Mouse (Mus musculus) MEL (cell line): ENCODE results near the gene Pknox2. TPM values are rescaled to one million over a fixed set of nuclear protein-coding genes. Genes with fewer than 3 reads are reported as not detected.

Experiments used
- DNase-seq: peaks from one replicate; pipeline ENCODE4 v3.0.0; 2011; ENCODE audit warnings: low read depth, low spot score
- H3K27ac ChIP-seq: 2 replicates; pipeline ENCODE4 v1.5.1; 2012; ENCODE audit warnings: low read depth, mild to moderate bottlenecking, control low read depth, low read length, moderate library complexity; ENCODE audit not compliant: control insufficient read depth
- H3K27me3 ChIP-seq, 2 experiments: fragments of 150-350 bp in 1 of 2; sonication (generic) in 1 of 2; 2 replicates each; pipeline ENCODE4 v1.6.1; 2012; ENCODE audit warnings: low read length in 2 of 2, mild to moderate bottlenecking in 2 of 2, improper control_type of control experiment in 1 of 2, moderate library complexity in 1 of 2; ENCODE audit not compliant: insufficient read depth in 2 of 2, control insufficient read depth in 1 of 2
- H3K36me3 ChIP-seq, 2 experiments: 2 replicates each; pipeline ENCODE4 v1.6.1; 2012 to 2014; ENCODE audit warnings: low read length in 2 of 2, improper control_type of control experiment in 1 of 2, inconsistent platforms in 1 of 2, mild to moderate bottlenecking in 1 of 2; ENCODE audit not compliant: insufficient read depth in 2 of 2, control insufficient read depth in 1 of 2
- H3K4me1 ChIP-seq, 2 experiments: fragments of 150-350 bp in 1 of 2; sonication (generic) in 1 of 2; 2 replicates each; pipeline ENCODE4 v1.6.1; 2012; ENCODE audit warnings: low read length in 2 of 2, improper control_type of control experiment in 1 of 2, mild to moderate bottlenecking in 1 of 2; ENCODE audit not compliant: insufficient read depth in 2 of 2, control insufficient read depth in 1 of 2
- H3K4me3 ChIP-seq, 2 experiments: fragments of 150-350 bp in 1 of 2; sonication (generic) in 1 of 2; 2 replicates each; pipeline ENCODE4 v1.5.1; 2012; ENCODE audit warnings: low read depth in 2 of 2, low read length in 2 of 2, mild to moderate bottlenecking in 2 of 2, moderate library complexity in 2 of 2, control low read depth in 1 of 2, improper control_type of control experiment in 1 of 2; ENCODE audit not compliant: control insufficient read depth in 1 of 2, insufficient read depth in 1 of 2
- H3K79me2 ChIP-seq: 2 replicates; pipeline ENCODE4 v1.6.1; 2012; ENCODE audit warnings: mild to moderate bottlenecking, low read length, moderate library complexity; ENCODE audit not compliant: control insufficient read depth, poor library complexity, insufficient read depth
- H3K9ac ChIP-seq: 2 replicates; pipeline ENCODE4 v1.6.1; 2012; ENCODE audit warnings: low read depth, mild to moderate bottlenecking, control low read depth, low read length, moderate library complexity; ENCODE audit not compliant: control insufficient read depth, poor library complexity, severe bottlenecking
- H3K9me3 ChIP-seq: fragments of 150-350 bp; sonication (generic); replicated peaks from 2 replicates; pipeline ENCODE4 v1.6.1; 2012; ENCODE audit warnings: mild to moderate bottlenecking, low read length, improper control_type of control experiment, moderate library complexity; ENCODE audit not compliant: insufficient read depth
- CHD2 ChIP-seq: IDR thresholded peaks from 2 replicates; pipeline ENCODE4 v1.6.1; 2011; ENCODE audit warnings: low read length, improper control_type of control experiment
- CTCF ChIP-seq, 3 experiments: IDR thresholded peaks in 2 of 3; conservative IDR thresholded peaks in 1 of 3; 2 replicates each; pipeline ENCODE4 v1.5.1; 2011 to 2012; ENCODE audit warnings: low read length in 3 of 3, low read depth in 2 of 3, mild to moderate bottlenecking in 2 of 3, improper control_type of control experiment in 1 of 3, inconsistent platforms in 1 of 3, mixed read lengths in 1 of 3, moderate library complexity in 1 of 3; ENCODE audit not compliant: control insufficient read depth in 1 of 3, insufficient read depth in 1 of 3, poor library complexity in 1 of 3, severe bottlenecking in 1 of 3
- E2F4 ChIP-seq: IDR thresholded peaks from 2 replicates; pipeline ENCODE4 v1.6.1; 2011; ENCODE audit warnings: low read depth, low read length, improper control_type of control experiment, borderline replicate concordance
- ELF1 ChIP-seq: IDR thresholded peaks from 2 replicates; pipeline ENCODE4 v1.6.1; 2014; ENCODE audit warnings: low read depth, mild to moderate bottlenecking, inconsistent platforms, low read length, improper control_type of control experiment, moderate library complexity
- ETS1 ChIP-seq: IDR thresholded peaks from 2 replicates; pipeline ENCODE4 v1.6.1; 2012; ENCODE audit warnings: low read depth, mild to moderate bottlenecking, inconsistent platforms, low read length, improper control_type of control experiment, moderate library complexity
- GABPA ChIP-seq: IDR thresholded peaks from 2 replicates; pipeline ENCODE4 v1.6.1; 2012; ENCODE audit warnings: low read depth, mild to moderate bottlenecking, inconsistent platforms, low read length, improper control_type of control experiment, moderate library complexity
- HCFC1 ChIP-seq: IDR thresholded peaks from 2 replicates; pipeline ENCODE4 v1.6.1; 2012; ENCODE audit warnings: low read depth, mild to moderate bottlenecking, inconsistent platforms, low read length, improper control_type of control experiment, moderate library complexity
- MAFK ChIP-seq: IDR thresholded peaks from 2 replicates; pipeline ENCODE4 v1.6.1; 2011; ENCODE audit warnings: low read depth, mild to moderate bottlenecking, low read length, improper control_type of control experiment, borderline replicate concordance
- MEF2A ChIP-seq: IDR thresholded peaks from 2 replicates; pipeline ENCODE4 v1.6.1; 2014; ENCODE audit warnings: low read depth, mild to moderate bottlenecking, inconsistent platforms, low read length, improper control_type of control experiment; ENCODE audit not compliant: poor library complexity, insufficient replicate concordance, severe bottlenecking; ENCODE audit errors: extremely low read depth
- MXI1 ChIP-seq: IDR thresholded peaks from 2 replicates; pipeline ENCODE4 v1.6.1; 2011; ENCODE audit warnings: mild to moderate bottlenecking, low read depth, low read length, improper control_type of control experiment
- MYB ChIP-seq: IDR thresholded peaks from 2 replicates; pipeline ENCODE4 v1.6.1; 2011; ENCODE audit warnings: mild to moderate bottlenecking, low read depth, low read length, improper control_type of control experiment
- MYC ChIP-seq: IDR thresholded peaks from 2 replicates; pipeline ENCODE4 v1.6.1; 2011; ENCODE audit warnings: low read depth, mild to moderate bottlenecking, low read length, improper control_type of control experiment, moderate library complexity
- NELFE ChIP-seq: IDR thresholded peaks from 2 replicates; pipeline ENCODE4 v1.6.1; 2011; ENCODE audit warnings: low read depth, low read length, improper control_type of control experiment
- POLR2A ChIP-seq, 2 experiments: IDR thresholded peaks; 2 replicates each; pipeline ENCODE4 v1.6.1; 2011 to 2012; ENCODE audit warnings: low read length in 2 of 2, mild to moderate bottlenecking in 2 of 2, control low read depth in 1 of 2, improper control_type of control experiment in 1 of 2, low read depth in 1 of 2, moderate library complexity in 1 of 2; ENCODE audit not compliant: control insufficient read depth in 1 of 2, insufficient read depth in 1 of 2, poor library complexity in 1 of 2
- POLR2AphosphoS2 ChIP-seq: IDR thresholded peaks from 2 replicates; pipeline ENCODE4 v1.6.1; 2011; ENCODE audit warnings: low read length, improper control_type of control experiment
- POLR2AphosphoS5 ChIP-seq: IDR thresholded peaks from 2 replicates; pipeline ENCODE4 v1.6.1; 2012; ENCODE audit warnings: low read depth, borderline replicate concordance, mild to moderate bottlenecking, inconsistent platforms, low read length, moderate library complexity, mixed read lengths
- RAD21 ChIP-seq: IDR thresholded peaks from 2 replicates; pipeline ENCODE4 v1.6.1; 2011; ENCODE audit warnings: mild to moderate bottlenecking, low read depth, low read length, improper control_type of control experiment
- SIN3A ChIP-seq: IDR thresholded peaks from 2 replicates; pipeline ENCODE4 v1.6.1; 2012; ENCODE audit warnings: low read length, improper control_type of control experiment, inconsistent platforms
- SMC3 ChIP-seq: IDR thresholded peaks from 2 replicates; pipeline ENCODE4 v1.6.1; 2011; ENCODE audit warnings: low read depth, low read length, improper control_type of control experiment
- TAL1 ChIP-seq: IDR thresholded peaks from 2 replicates; pipeline ENCODE4 v1.6.1; 2012; ENCODE audit warnings: mild to moderate bottlenecking, inconsistent platforms, low read length, moderate library complexity, mixed read lengths
- TBP ChIP-seq: IDR thresholded peaks from 2 replicates; pipeline ENCODE4 v1.8.0; 2011; ENCODE audit warnings: low read depth, low read length, improper control_type of control experiment
- TCF12 ChIP-seq: IDR thresholded peaks from 2 replicates; pipeline ENCODE4 v1.6.1; 2014; ENCODE audit warnings: low read depth, mild to moderate bottlenecking, inconsistent platforms, low read length, improper control_type of control experiment, moderate library complexity
- USF2 ChIP-seq, 2 experiments: IDR thresholded peaks; 2 replicates each; pipeline ENCODE4 v1.6.1; 2011 to 2012; ENCODE audit warnings: improper control_type of control experiment in 2 of 2, low read length in 2 of 2, borderline replicate concordance in 1 of 2, inconsistent platforms in 1 of 2, low read depth in 1 of 2, mild to moderate bottlenecking in 1 of 2; ENCODE audit not compliant: insufficient read depth in 1 of 2
- ZC3H11A ChIP-seq: IDR thresholded peaks from 2 replicates; pipeline ENCODE4 v1.6.1; 2012; ENCODE audit warnings: low read depth, mild to moderate bottlenecking, inconsistent platforms, low read length, improper control_type of control experiment
- ZKSCAN1 ChIP-seq: IDR thresholded peaks from 2 replicates; pipeline ENCODE4 v1.6.1; 2012; ENCODE audit warnings: low read depth, mild to moderate bottlenecking, inconsistent platforms, low read length, improper control_type of control experiment, moderate library complexity
- polyA plus RNA-seq, 2 experiments: library from polyadenylated mRNA; stranded (reverse) in 1 of 2; unstranded in 1 of 2; fragments of >175 nt in 1 of 2; fragments of >200 nt in 1 of 2; gene quantifications; 2 replicates each; pipeline versions ENCODE4 v1.2.1 to v1.2.4; 2012; ENCODE audit warnings: low replicate concordance in 2 of 2, low read depth in 1 of 2; ENCODE audit not compliant: insufficient read length in 2 of 2, insufficient read depth in 1 of 2, missing spikeins in 1 of 2
- total RNA-seq: library from RNA; depleted of rRNA; stranded (reverse); fragments of 300-350 nt; gene quantifications from 2 replicates; pipeline ENCODE4 v1.2.3, GENCODE M21; 2012

Gene Pknox2
- total and polyA plus RNA-seq, 3 experiments = not detected

- TF ChIP-seq TCF12 (no peak), SMC3 (no peak), RAD21 (no peak), GABPA (no peak), MEF2A (no peak), ZKSCAN1 (no peak), POLR2A (IDR thresholded peaks at IDR 0.05; ENCODE audit: control insufficient read depth in 1 of 2, insufficient read depth in 1 of 2, low read depth in 1 of 2, low read length in 2 of 2, poor library complexity in 1 of 2) (no peak), HCFC1 (no peak), SIN3A (no peak), MAFK (no peak)
- TF ChIP-seq, all 39 proteins: peak for 0
- no peak for DNase-seq
These were observed 54.1 kb downstream of the Pknox2 start for GRCm38 (mm10) chr9:37093086-37093485.

GRCm38 (mm10) chr9:37089894-37090652 is 57.1 kb downstream of the Pknox2 start:
- no peaks in the 10 kb centered on the region for H3K79me2 ChIP-seq
- no peaks in the 10 kb centered on the region for H3K4me1 ChIP-seq
- no peak for DNase-seq
- no peak overlapping the region for H3K27ac ChIP-seq
- no peak for TF ChIP-seq ETS1
- TF ChIP-seq ZKSCAN1 = no peak
- TF ChIP-seq MYB = no peak
- TF ChIP-seq ELF1 = no peak
- TF ChIP-seq POLR2AphosphoS2 = no peak
- TF ChIP-seq POLR2A (IDR thresholded peaks at IDR 0.05; ENCODE audit: control insufficient read depth in 1 of 2, insufficient read depth in 1 of 2, low read depth in 1 of 2, low read length in 2 of 2, poor library complexity in 1 of 2) = no peak
- no peak for TF ChIP-seq TCF12
- TF ChIP-seq NELFE = no peak
- no peak for TF ChIP-seq POLR2AphosphoS5
- no peak for TF ChIP-seq MEF2A
- no peak for TF ChIP-seq SMC3
- TF ChIP-seq MXI1 = no peak
- TF ChIP-seq CTCF (IDR thresholded peaks at IDR 0.05 in 2 of 3, conservative IDR thresholded peaks at IDR 0.05 in 1 of 3; ENCODE audit: control insufficient read depth in 1 of 3, insufficient read depth in 1 of 3, low read depth in 2 of 3, low read length in 3 of 3, poor library complexity in 1 of 3, severe bottlenecking in 1 of 3) = no peak
- TF ChIP-seq ZC3H11A = no peak
- no peak for TF ChIP-seq CHD2
- no peak for TF ChIP-seq TBP
- TF ChIP-seq USF2 (IDR thresholded peaks at IDR 0.05; ENCODE audit: borderline replicate concordance in 1 of 2, insufficient read depth in 1 of 2, low read depth in 1 of 2, low read length in 2 of 2) = no peak
- TF ChIP-seq E2F4 = no peak
- no peak for TF ChIP-seq TAL1
- no peak for TF ChIP-seq MYC
- H3K27me3 ChIP-seq = peaks cover 5 to 9% of the 10 kb centered on the region in 2 experiments
- no peak overlapping the region for H3K9ac ChIP-seq
- no peaks in the 10 kb centered on the region for H3K9me3 ChIP-seq
- H3K36me3 ChIP-seq = no peaks in the 10 kb centered on the region
- no peak overlapping the region for H3K4me3 ChIP-seq

More at GRCm38 (mm10) chr9:37093086-37093485, 54.1 kb downstream of the Pknox2 start:
- H3K9ac ChIP-seq = no peak overlapping the region
- no peaks in the 10 kb centered on the region for H3K9me3 ChIP-seq
- no peaks in the 10 kb centered on the region for H3K36me3 ChIP-seq
- H3K4me3 ChIP-seq = no peak overlapping the region
- H3K79me2 ChIP-seq = no peaks in the 10 kb centered on the region
- H3K4me1 ChIP-seq = no peaks in the 10 kb centered on the region
- peaks cover under 1 to 11% of the 10 kb centered on the region in 2 experiments for H3K27me3 ChIP-seq
- no peak overlapping the region for H3K27ac ChIP-seq
